Mouse (Mus musculus) ES-Bruce4 (cell line): ENCODE measurements around the gene Tescl. TPM values are rescaled to one million over a fixed set of nuclear protein-coding genes. Genes with fewer than 3 reads are reported as not detected.
A peak's percentile ranks its signal among the peaks of the same experiment; 100 is the strongest.

Experiments
- H3K27ac ChIP-seq: 2 replicates; pipeline ENCODE4 v1.5.1; 2012; ENCODE audit warnings: low read length, inconsistent platforms; ENCODE audit not compliant: insufficient read depth
- H3K27me3 ChIP-seq: 2 replicates; pipeline ENCODE4 v1.6.1; 2012; ENCODE audit warnings: mild to moderate bottlenecking, low read length, inconsistent platforms; ENCODE audit not compliant: control insufficient read depth, poor library complexity, insufficient read depth, severe bottlenecking
- H3K36me3 ChIP-seq: 2 replicates; pipeline ENCODE4 v1.6.1; 2012; ENCODE audit warnings: inconsistent platforms, mild to moderate bottlenecking, low read length, moderate library complexity; ENCODE audit not compliant: control insufficient read depth, poor library complexity, insufficient read depth, severe bottlenecking
- H3K4me1 ChIP-seq: one replicate; pipeline ENCODE4 v1.8.1; 2011; ENCODE audit warnings: low read length; ENCODE audit not compliant: control insufficient read depth, insufficient read depth
- H3K4me3 ChIP-seq: 2 replicates; pipeline ENCODE4 v1.5.1; 2011; ENCODE audit warnings: low read depth, mild to moderate bottlenecking, low read length
- H3K9ac ChIP-seq: 2 replicates; pipeline ENCODE4 v1.6.1; 2012; ENCODE audit warnings: low read depth, mild to moderate bottlenecking, inconsistent platforms; ENCODE audit not compliant: poor library complexity, severe bottlenecking
- H3K9me3 ChIP-seq: replicated peaks from 2 replicates; pipeline ENCODE4 v1.6.1; 2012; ENCODE audit warnings: mild to moderate bottlenecking, low read length, inconsistent platforms; ENCODE audit not compliant: control insufficient read depth, poor library complexity, insufficient read depth, severe bottlenecking
- CTCF ChIP-seq: IDR thresholded peaks from one replicate; pipeline ENCODE4 v1.8.1; 2011; ENCODE audit warnings: low read depth, low read length
- EP300 ChIP-seq: IDR thresholded peaks from 2 replicates; pipeline ENCODE4 v1.6.1; 2011; ENCODE audit warnings: low read depth, low read length; ENCODE audit not compliant: insufficient read depth
- POLR2A ChIP-seq: IDR thresholded peaks from one replicate; pipeline ENCODE4 v1.8.1; 2011; ENCODE audit warnings: low read length; ENCODE audit not compliant: insufficient read depth
- polyA plus RNA-seq: library from polyadenylated mRNA; stranded (reverse); fragments of >200 nt; gene quantifications from 2 replicates; pipeline ENCODE4 v1.2.4, GENCODE M21; 2011; ENCODE audit warnings: low read depth; ENCODE audit not compliant: missing spikeins, insufficient read depth, insufficient read length

The Tescl gene
- polyA plus RNA-seq, 1 experiment = not detected

GRCm38 (mm10) chr7:24322593-24322992, 11.1 kb downstream of the Tescl start:
- Histone ChIP-seq H3K9ac (no peak overlapping the region), H3K27ac (no peak overlapping the region), H3K27me3 (no peaks in the 10 kb centered on the region), H3K36me3 (no peaks in the 10 kb centered on the region), H3K4me3 (no peak overlapping the region), H3K9me3 (peaks cover 10% of the 10 kb centered on the region), H3K4me1 (no peaks in the 10 kb centered on the region)
- no peak for TF ChIP-seq CTCF
- TF ChIP-seq EP300 = no peak
- TF ChIP-seq POLR2A = no peak

GRCm38 (mm10) chr7:24318942-24319341, 14.8 kb downstream of the Tescl start:
- Histone ChIP-seq H3K9ac (no peak overlapping the region), H3K36me3 (no peaks in the 10 kb centered on the region), H3K27me3 (no peaks in the 10 kb centered on the region), H3K4me3 (no peak overlapping the region), H3K27ac (no peak overlapping the region), H3K4me1 (peaks cover 2% of the 10 kb centered on the region), H3K9me3 (peaks cover 4% of the 10 kb centered on the region)
- TF ChIP-seq EP300 (no peak), POLR2A (no peak), CTCF (no peak)

- no peaks in the 10 kb centered on the region for H3K36me3 ChIP-seq
- no peaks in the 10 kb centered on the region for H3K9me3 ChIP-seq
- H3K27ac ChIP-seq = peak within 1 kb of the TSS; percentile 51
- peak; percentile 87 for TF ChIP-seq POLR2A
- no peak for TF ChIP-seq EP300
- H3K4me1 ChIP-seq = peaks cover 2% of the 10 kb centered on the region
- peak within 1 kb of the TSS; percentile 91 for H3K4me3 ChIP-seq
- no peaks in the 10 kb centered on the region for H3K27me3 ChIP-seq
- peak within 1 kb of the TSS; percentile 63 for H3K9ac ChIP-seq
Measured at GRCm38 (mm10) chr7:24316567-24317092, 17.1 kb downstream of the Tescl start, which contains the start of gene Zfp94. TSS of gene Zfp94 (minus strand) at chr7:24316666.

GRCm38 (mm10) chr7:24315726-24316566, 17.8 kb downstream of the Tescl start:
- no peak overlapping the region for H3K27ac ChIP-seq
- H3K9ac ChIP-seq = peak overlapping the region; percentile 41
- H3K36me3 ChIP-seq = no peaks in the 10 kb centered on the region
- peaks cover 2% of the 10 kb centered on the region for H3K4me1 ChIP-seq
- H3K9me3 ChIP-seq = no peaks in the 10 kb centered on the region
- TF ChIP-seq EP300 = no peak
- no peak for TF ChIP-seq POLR2A
- TF ChIP-seq CTCF = no peak
- no peaks in the 10 kb centered on the region for H3K27me3 ChIP-seq
- H3K4me3 ChIP-seq = peak overlapping the region; percentile 49

- Histone ChIP-seq H3K4me1 (no peaks in the 10 kb centered on the region), H3K27ac (no peak within 1 kb of the TSS), H3K4me3 (no peak within 1 kb of the TSS), H3K9ac (peak within 1 kb of the TSS; percentile 90), H3K27me3 (no peaks in the 10 kb centered on the region), H3K36me3 (peaks cover 5% of the 10 kb centered on the region), H3K9me3 (no peaks in the 10 kb centered on the region; the same call in 1 of the 2 replicates)
- no peak for TF ChIP-seq CTCF
- no peak for TF ChIP-seq EP300
- TF ChIP-seq POLR2A = no peak
Measured at GRCm38 (mm10) chr7:24300771-24301282, 32.9 kb downstream of the Tescl start, which contains the start of gene Zfp61. TSS of gene Zfp61 (minus strand) at chr7:24301232.
